ENCODE assay signal across 8 mouse cellular contexts in genomic region chr12:32926331-32927172, GRCm38 (mm10). TPM values are rescaled to one million over a fixed set of nuclear protein-coding genes. Genes with fewer than 3 reads are reported as not detected.
DNase-seq lines count a peak whose midpoint lies in the region; ATAC-seq lines count a peak whose summit lies in the region.

No protein-coding gene starts in this region.

- no peak overlapping the region for H3K9ac ChIP-seq in embryonic facial prominence, embryonic 15.5 days

- H3K4me2 ChIP-seq in embryonic facial prominence, embryonic 15.5 days (replicated peaks), result no peak overlapping the region

- intact Hi-C loops in left cerebral cortex, postnatal 25 days (cut with DNase I), result loop anchor here (1.0 to 2.0 kb wide), 2 partner anchors 27 to 58 kb away; partner anchors contain the start of gene Sypl

- H3K9me3 ChIP-seq in embryonic facial prominence, embryonic 15.5 days (replicated peaks), result no peaks in the 10 kb centered on the region

- 43% methylated on average over 18 of the region's 18 CpGs for WGBS in embryonic facial prominence, embryonic 15.5 days

- H3K27me3 ChIP-seq in embryonic facial prominence, embryonic 15.5 days, result no peaks in the 10 kb centered on the region

- peak; percentile 68 for ATAC-seq in embryonic facial prominence, embryonic 15.5 days (ENCODE audit: insufficient number of reproducible peaks, low FRiP score, low TSS enrichment, low read depth)
- no peak for ATAC-seq in CD4-positive, CD25-positive, alpha-beta regulatory T cell, adult 4 months

- no peak overlapping the region for H3K4me3 ChIP-seq in embryonic facial prominence, embryonic 15.5 days (replicated peaks)

- no peaks in the 10 kb centered on the region for H3K36me3 ChIP-seq in embryonic facial prominence, embryonic 15.5 days

- peak; percentile 12 for DNase-seq in urinary bladder, adult 2 months (ENCODE audit: low spot score)
- DNase-seq in urinary bladder, postnatal 36 days (ENCODE audit: low spot score in 2 of 2), result no peak
- DNase-seq in heart, postnatal 4 days, result peak; percentile 17
- DNase-seq in left cerebral cortex, postnatal 25 days (ENCODE audit: low spot score in 2 of 2), result peak; percentile 49 to 89
- DNase-seq in right cerebral cortex, postnatal 36 days (ENCODE audit: low spot score in 2 of 2), result peak; percentile 30 to 74
- no peak for DNase-seq in thymus, postnatal 25 days

- peak overlapping the region; percentile 52 for H3K27ac ChIP-seq in embryonic facial prominence, embryonic 15.5 days (replicated peaks)

- H3K4me1 ChIP-seq in embryonic facial prominence, embryonic 15.5 days, result peaks cover 30% of the 10 kb centered on the region

RNA-seq across cellular contexts. Expression of gene Sypl, which starts 27.1 kb away (rescaled TPM):
- polyA plus RNA-seq in urinary bladder, adult 2 months (2012; rRNA removed), result 145 and 163 TPM in 2 replicates
- polyA plus RNA-seq in embryonic facial prominence, embryonic 15.5 days (2015; fragmentation: Nextera tagmentation; extraction: Ambion mirVana), result 103 and 106 TPM in 2 replicates
- total RNA-seq in heart, postnatal 4 days (2021), result 10 to 100 TPM; 83.3 to 87.0 TPM
- 10 to 100 TPM; 36.3 to 40.6 TPM for total RNA-seq in left cerebral cortex, postnatal 25 days (2021)
- polyA plus RNA-seq in CD4-positive, CD25-positive, alpha-beta regulatory T cell, adult 4 months (2017; shearing (Covaris generic)), result 10 to 100 TPM; 69.7 to 85.3 TPM

Comparison
In these comparisons a context has a peak if more than half of its experiments do, and no peak if none do; other contexts are left out.
1. DNase-seq: peak in urinary bladder, adult 2 months (single experiment), heart, postnatal 4 days (single experiment), left cerebral cortex, postnatal 25 days (2 of 2) and right cerebral cortex, postnatal 36 days (2 of 2); none in urinary bladder, postnatal 36 days (0 of 2) and thymus, postnatal 25 days (single experiment).